Mouse (Mus musculus) kidney, postnatal 36 days (tissue): ENCODE results near the gene Tln2.

Source experiments
- DNase-seq, 2 experiments: peaks; one replicate each; pipeline ENCODE4 v3.0.0; 2021 to 2022; ENCODE audit warnings: mixed read lengths in 2 of 2

Tln2 gene

GRCm38 (mm10) chr9:67545794-67546193 is 13.7 kb downstream of the Tln2 start:
- no peak for DNase-seq

GRCm38 (mm10) chr9:67544783-67545182 is 14.7 kb downstream of the Tln2 start:
- no peak for DNase-seq

- no peak for DNase-seq
These were observed 17.6 kb downstream of the Tln2 start for GRCm38 (mm10) chr9:67541948-67542347.

- DNase-seq: no peak
These were observed 19.5 kb downstream of the Tln2 start for GRCm38 (mm10) chr9:67539776-67540706.

GRCm38 (mm10) chr9:67534420-67534819 is 25.1 kb downstream of the Tln2 start:
- DNase-seq: peak in 1 of 2 experiments; percentile 8

GRCm38 (mm10) chr9:67533260-67533659 is 26.2 kb downstream of the Tln2 start:
- no peak for DNase-seq

- DNase-seq: peak; percentile 23 to 70
These were observed 26.9 kb downstream of the Tln2 start for GRCm38 (mm10) chr9:67532631-67533030.

- peak; percentile 22 to 28 for DNase-seq
These were observed 29.9 kb downstream of the Tln2 start for GRCm38 (mm10) chr9:67529600-67529999.

GRCm38 (mm10) chr9:67527726-67528125 is 31.8 kb downstream of the Tln2 start:
- no peak for DNase-seq

- DNase-seq: no peak
These were observed 37.8 kb downstream of the Tln2 start for GRCm38 (mm10) chr9:67521736-67522135.

GRCm38 (mm10) chr9:67509510-67509909 is 50.0 kb downstream of the Tln2 start:
- DNase-seq: no peak

GRCm38 (mm10) chr9:67504669-67505260 is 54.7 kb downstream of the Tln2 start:
- peak in 1 of 2 experiments; percentile 12 for DNase-seq

- DNase-seq: no peak
These were observed 57.7 kb downstream of the Tln2 start for GRCm38 (mm10) chr9:67501801-67502200.

GRCm38 (mm10) chr9:67496368-67496767 is 63.1 kb downstream of the Tln2 start:
- DNase-seq: no peak

GRCm38 (mm10) chr9:67495350-67495749 is 64.2 kb downstream of the Tln2 start:
- no peak for DNase-seq

- DNase-seq: no peak
These were observed 65.5 kb downstream of the Tln2 start for GRCm38 (mm10) chr9:67493876-67494552.

- peak; percentile 9 to 38 for DNase-seq
These were observed 70.1 kb downstream of the Tln2 start for GRCm38 (mm10) chr9:67489370-67489769.

- DNase-seq: no peak
These were observed 72.9 kb downstream of the Tln2 start for GRCm38 (mm10) chr9:67486621-67487020.

GRCm38 (mm10) chr9:67485169-67486072 is 74.1 kb downstream of the Tln2 start:
- peak; percentile 37 to 63 for DNase-seq

GRCm38 (mm10) chr9:67482277-67482676 is 77.2 kb downstream of the Tln2 start:
- no peak for DNase-seq

GRCm38 (mm10) chr9:67481851-67482250 is 77.7 kb downstream of the Tln2 start:
- no peak for DNase-seq

- DNase-seq: peak; percentile 25 to 49
These were observed 82.1 kb downstream of the Tln2 start for GRCm38 (mm10) chr9:67477445-67477844.
